Mouse (Mus musculus) cerebellum, adult 11 months (tissue): ENCODE measurements around the gene Lrp1.

Source experiments
- DNase-seq: peaks from one replicate; pipeline ENCODE4 v3.0.0; 2022

Lrp1 gene

DNA sequence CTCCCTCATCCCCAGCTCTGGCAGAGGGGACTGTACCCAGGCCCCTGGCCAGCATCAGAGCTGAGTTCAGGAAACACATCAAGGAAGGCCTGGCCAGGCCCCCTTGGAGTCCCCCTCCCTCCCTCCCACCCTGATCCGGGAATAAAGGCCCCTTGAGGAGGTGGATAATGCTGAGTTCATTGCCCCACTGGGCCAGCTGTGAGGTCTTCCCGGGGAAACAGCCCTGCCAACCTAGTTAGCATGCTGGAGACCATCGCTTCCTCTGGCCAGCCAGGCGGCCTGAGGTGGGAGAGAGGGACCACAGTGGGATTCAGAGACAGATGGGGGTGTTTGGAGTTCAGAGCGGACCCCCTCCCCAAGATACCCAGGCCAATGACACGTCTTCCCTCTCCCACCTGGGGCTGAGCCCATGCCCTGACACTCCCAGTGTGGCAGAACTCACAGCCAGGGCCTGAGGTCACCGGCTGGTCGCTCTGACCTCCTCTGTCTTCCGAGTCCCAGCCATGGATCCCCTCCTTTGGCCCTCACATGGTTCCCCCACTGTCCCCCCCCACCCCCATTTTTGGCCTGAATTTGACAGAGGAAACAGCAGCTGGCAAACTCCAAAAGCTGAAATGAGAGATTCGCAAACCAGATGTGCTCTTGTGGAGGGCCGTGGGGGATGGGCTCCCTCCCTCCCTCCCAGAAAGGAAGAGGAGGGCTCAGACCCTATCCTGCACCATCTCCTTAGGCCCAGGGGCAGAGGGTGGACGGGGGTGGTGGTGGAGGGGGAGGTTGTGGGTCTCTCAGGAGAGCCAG is 6.5 kb downstream of the Lrp1 start:
- DNase-seq = no peak

DNA sequence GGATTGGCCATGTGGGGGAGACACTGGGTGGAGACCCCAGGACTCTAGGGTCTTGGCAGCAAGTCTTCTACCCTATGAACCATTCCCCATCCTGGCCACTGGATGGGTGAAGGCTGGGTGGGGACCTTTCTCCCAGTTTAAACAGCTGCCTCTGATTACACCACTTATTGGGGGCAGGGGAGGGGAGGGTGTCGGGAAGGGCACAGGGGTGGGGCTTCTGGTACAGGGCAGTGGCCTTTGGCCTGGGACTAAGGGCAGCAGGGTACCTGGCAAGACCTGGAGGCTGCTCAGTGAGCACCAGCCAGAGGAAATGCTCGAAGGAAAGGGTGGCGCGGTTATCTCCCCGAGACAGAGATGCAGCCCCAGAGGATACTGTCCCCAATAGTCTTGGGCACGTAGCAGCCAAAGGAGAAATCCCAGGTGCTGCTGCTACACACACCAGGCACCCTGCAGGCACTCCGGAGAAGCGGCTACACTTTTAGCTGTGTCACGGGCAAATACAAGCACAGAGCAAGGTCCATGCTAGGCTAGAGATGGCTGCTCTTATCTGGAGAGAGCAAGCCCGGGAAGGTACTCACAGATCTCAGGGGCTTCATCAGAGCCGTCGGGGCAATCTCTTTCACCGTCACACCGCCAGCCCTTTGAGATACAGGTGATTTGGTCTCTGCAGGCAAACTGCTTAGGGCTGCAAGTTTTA is 8.7 kb downstream of the Lrp1 start:
- DNase-seq = no peak

DNA sequence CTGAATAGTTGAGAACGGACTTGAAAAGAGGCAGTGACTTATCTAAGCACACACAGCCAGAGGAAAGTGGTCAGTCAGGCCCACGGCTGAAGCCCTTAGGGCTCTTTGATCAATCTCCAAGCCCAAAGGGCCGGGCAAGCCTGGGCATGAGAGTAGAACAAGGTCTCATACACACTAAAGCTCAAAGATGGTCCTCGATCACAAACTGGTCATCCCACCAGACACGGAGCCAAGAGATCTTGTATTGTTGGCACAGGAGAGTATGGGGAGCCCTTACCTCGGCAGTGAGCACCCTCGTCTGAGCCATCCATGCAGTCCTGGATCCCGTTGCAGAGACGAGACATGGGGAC is 10.9 kb downstream of the Lrp1 start:
- no peak for DNase-seq

DNA sequence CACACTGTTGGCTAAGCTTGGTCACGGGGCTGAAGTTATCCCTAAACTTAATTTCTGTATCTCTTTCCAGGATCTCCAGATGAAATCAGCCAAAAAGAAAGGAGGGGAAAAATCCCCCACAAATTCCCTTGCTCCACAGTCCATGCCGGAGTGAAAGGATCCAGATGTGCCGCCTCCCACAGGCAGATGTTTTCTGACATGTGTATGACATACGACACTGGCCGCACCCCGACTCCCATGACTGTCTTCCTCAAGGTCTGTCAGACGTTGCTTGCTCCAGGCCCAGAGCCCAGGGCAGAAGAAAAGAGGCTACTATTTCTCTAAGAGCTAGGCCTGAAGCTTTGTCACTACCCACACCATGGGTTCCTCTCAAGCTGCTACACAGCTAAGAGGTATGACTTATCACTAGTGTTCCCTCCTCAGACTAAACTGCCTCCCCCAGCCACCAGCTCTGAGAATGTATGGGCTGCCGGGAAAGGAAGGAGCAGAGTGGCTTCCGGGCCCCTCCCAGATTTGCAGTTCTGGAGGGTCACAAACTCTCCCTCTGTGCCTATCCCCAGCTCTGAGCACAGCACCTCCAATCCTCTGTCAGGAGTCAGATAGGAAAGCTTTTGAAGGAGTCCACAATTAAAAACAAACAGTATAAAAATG is 11.4 kb downstream of the Lrp1 start:
- no peak for DNase-seq

DNA sequence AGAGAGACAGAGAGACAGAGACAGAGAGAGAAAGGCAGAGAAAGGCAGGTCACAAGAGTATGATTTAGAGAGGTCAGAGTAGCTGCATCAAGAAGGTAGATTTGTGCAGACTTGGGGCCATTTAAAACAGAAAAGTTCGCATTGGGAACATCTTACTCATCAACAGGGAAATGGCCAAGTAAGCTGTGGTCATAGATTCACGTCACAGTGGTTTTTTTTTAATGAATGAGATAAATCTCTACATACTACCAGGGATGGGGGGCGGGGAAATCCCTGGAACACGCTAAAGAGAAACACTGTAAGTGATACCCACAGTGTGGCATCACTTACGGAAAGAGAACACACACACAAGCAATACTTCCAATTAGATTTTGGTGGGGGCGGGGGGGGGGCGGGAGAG is 13.9 kb downstream of the Lrp1 start:
- DNase-seq = no peak

DNA sequence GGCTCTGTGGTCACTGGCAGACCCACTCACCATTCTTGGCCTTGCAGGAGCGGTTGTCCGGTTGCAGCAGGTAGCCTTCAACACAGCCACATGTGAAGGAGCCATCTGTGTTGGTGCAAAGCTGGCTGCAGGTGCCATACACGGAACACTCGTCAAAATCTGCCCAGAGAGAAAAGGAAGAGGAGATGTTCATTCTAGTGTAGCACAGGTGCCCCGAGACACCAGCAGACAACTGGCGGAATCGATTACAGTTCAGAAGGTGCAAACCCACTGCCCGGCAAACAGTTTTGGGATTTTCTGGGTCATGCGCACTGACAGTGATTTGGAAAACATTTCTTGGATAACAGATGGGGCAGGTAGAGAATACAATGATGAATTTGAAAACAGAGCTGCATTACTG is 15.2 kb downstream of the Lrp1 start:
- no peak for DNase-seq

DNA sequence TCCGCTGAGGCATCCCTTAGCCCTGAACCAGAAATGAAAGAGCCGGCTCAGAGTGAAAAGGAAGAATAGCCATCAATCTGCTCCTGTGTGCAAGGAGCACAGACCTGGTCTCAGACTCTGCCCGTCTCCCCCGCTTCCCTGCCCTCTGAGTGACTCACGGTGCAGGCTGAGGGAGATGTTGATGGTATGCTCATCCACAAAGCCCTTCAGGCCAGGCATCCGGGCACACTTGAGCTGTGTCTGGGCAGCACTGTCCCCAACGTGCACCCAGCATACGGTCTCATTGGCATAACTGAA is 15.7 kb downstream of the Lrp1 start:
- DNase-seq = no peak

DNA sequence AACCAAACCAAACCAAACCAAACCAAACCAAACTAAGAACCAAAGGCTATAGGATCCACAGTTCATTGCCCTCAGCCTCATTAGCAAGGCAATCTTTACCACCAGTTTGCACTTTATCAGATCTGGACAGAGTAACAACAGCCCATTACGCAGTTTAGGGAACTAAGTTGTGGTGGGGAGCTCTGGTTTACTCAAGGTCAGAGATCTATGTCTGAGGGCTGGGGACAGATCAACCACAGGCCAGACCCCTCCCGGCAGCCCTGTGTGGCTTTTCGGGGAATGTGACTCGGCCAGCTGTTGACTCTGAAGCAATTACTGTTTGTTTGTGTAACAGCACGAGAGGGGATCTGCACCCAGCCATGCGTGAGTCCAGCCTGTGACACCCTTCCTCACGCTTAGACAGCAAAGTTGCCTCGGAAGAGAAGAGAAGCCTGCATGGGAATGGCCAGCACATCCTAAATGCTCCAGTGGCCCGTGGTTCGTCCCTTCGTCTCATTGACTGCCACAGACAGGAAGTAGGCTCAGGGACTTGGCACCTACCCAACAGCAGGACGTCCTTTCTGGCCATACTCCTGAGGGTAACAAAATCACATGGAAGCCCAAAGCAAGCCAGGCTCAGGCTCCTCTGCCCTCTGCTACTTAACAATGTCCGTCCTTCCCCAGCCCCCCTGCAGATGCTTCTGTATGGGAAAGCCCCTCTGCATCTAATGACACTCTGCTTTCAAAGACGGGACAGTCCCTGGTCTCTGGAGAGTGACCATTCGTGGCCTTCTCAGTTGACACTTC is 16.3 kb downstream of the Lrp1 start:
- DNase-seq = no peak

DNA sequence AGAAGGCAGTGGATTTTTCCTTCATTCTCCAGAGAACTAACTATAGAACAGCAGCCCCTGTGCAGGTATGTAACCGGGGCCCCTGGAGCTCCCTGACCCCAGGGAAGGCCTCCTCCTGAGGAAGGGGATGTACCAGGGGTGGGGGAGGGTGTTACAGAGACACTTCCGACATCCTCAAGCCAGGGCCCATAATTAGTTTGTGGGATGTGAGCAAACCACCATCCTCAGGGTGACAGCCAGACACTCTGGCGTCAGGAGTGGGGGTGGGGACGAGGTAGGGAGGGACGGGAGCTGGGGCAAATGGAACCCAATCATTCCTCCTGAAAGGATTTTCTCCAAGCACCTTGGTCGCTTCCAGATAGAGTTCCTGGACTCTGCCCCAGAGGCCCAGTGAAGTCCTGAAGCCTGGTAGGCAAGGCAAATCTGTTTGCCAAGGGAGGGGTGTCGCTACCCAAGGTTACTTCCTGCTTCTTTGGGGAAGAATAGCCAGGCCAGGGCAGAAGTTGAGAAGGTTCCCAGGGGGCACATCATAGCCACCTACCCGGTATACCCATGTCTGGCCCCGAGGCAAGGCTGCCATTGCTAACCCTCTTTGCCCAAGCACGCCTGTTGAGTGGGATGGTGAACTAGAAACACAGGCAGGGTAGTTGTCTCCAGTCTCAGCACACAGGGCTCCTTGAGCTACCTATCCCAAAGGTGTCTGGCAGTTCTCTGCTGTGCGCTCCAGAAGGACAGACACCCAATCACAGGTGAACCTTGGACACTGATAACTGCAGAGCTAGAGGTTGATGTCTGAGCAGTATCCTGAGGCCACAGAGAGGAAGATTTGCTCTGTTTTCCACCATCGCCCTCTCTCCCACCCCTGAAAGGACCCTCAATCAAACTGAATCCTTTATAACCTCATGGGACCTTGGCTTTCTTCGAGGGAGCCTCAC is 17.2 kb downstream of the Lrp1 start:
- DNase-seq = no peak

DNA sequence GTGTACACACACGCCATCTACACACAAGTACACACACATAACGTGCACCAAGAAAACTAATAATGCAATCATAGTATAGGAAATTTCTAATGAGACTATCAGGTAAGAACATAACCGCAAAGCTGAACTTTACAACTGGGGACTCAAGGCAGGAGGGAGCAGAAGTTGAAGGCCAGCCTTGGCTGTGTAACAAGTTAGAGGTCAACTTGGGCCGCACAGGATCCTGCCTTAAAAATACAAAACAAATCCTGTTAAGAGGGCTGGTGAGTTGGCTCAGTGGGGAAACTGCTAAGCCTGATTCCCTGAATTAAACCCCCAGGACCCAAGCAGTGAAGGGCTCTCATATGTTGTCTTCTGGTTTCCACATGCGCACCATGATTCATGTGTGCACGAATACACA is 18.8 kb downstream of the Lrp1 start:
- no peak for DNase-seq

DNA sequence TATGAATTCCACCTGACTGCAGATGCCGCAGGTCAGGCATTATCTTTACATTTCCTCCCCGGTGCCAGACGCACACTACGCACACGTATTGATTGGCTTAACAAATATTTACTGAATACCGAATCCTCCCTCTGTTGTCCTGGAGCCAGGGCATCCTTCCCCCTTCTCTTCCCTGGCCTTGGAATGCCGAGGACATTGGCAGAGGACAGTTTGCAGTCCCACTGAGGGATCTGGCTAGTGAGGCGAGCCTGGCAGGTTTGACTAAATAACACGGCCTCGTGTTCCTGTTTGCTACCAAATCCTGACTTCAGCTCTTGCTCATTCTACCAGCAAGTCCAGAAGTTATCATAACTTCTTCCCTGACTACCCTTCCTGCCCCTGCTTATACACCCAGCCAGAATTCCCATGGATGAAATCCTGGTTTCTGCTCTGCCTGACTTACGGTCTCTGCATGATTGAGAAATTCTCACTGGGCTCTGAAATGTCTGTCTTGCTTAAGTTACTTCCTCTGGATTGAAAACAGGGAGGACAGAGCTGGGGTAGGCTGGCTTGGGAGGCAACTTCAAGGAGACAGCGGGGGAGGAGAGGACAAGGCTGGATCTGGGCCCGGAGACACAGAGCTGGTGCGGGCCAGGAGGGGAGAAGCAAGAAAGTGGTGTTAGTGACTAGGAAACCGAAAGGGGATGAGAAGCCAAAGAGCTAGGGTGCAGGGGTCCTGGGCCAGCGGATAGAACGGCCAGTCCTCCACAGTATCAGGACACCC is 21.0 kb downstream of the Lrp1 start:
- DNase-seq = no peak

DNA sequence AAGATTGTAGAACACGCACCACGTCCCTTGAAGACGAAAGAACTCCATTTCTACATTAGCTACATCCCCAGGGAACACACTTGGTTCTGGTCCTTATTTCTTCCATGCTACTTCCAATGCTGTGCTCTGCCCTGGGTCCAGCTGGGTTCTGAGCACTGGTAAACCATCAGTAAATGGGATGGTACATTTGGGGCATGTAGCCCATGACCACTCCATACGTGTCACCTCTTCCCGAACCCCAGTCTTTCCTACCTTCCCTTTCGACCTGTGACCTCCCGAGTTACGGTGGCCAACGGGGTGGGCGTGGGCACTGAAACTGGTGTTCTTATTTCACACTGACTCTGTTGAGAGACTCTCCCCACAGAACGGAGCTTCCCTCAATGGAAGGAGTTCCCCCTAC is 21.7 kb downstream of the Lrp1 start:
- no peak for DNase-seq

DNA sequence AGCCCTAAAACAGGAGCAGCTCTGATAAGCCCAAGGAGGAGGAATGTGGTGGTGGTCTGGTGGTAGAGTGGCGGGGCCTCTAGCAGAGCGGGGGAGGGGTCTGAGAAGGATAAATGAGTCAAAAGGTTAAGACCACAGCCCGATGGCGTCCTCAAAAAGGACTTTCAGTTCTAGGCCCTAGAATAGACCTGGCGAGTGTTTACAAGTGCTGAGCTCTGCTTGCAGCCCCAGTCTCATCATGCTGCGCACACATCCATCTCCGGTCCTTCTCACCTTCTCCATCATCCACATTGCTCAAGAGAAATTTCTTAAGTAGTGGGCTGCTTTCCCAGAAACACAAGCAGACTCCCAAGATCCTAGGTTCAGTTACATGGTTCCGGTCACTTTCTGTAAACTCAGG is 22.3 kb downstream of the Lrp1 start:
- no peak for DNase-seq

DNA sequence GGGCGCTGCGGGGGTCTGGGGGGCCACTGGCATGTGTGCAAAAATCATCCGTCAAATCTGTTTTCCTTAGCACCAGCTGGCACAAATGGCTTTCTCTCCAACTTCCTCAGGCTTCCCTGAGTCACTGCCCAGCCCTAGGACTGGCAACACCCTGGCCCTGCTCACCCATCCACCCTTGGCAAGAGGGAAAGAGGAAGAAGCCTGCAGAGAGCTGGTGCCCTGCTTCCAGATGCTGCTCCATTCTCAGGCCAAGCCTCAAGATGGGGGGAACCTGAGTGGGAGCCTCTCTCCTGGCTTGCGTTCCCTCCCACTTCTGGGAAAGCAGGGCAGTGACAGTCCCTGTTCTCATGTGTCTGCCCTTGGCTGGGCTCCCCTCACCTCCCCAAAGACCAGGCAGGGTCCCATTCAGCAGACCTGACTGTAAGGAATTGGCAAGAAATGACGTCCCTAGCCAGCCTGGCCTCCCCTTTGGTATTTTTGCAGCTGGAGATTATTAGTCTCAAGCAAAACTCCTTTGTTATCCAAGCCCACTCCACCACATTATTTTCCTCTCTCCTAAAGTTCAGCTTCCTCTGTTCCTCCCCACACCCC is 23.5 kb downstream of the Lrp1 start:
- peak; percentile 70 for DNase-seq

DNA sequence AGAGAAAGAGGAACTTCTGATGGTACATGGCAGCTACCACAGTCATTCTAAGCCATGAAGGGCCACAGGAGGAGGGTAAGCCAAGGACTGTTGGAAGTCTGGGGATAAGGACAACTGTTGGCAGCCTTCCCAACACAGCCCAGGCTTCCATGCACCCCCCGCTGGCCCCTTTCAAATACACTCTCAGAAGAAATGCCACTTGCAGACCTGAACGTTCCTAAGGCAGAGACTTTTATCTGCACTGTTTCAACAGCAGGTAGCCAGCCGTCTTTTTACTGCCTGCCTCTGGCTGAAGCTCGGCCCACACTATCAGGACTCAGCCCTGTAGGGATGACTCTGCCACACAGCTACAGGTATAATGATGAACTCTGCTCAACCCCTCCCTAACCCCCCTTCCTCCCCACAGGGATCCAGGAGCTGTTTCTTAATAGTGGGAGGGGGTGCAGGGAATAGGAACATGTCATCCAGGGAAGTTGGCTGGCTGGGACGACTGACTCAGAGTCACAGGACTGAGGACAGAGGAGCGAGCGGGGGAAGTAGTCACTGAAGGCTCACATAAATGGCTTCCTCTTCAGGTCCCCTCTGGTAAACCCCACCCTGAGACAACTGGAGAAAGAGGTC is 24.5 kb downstream of the Lrp1 start:
- DNase-seq = peak; percentile 69

DNA sequence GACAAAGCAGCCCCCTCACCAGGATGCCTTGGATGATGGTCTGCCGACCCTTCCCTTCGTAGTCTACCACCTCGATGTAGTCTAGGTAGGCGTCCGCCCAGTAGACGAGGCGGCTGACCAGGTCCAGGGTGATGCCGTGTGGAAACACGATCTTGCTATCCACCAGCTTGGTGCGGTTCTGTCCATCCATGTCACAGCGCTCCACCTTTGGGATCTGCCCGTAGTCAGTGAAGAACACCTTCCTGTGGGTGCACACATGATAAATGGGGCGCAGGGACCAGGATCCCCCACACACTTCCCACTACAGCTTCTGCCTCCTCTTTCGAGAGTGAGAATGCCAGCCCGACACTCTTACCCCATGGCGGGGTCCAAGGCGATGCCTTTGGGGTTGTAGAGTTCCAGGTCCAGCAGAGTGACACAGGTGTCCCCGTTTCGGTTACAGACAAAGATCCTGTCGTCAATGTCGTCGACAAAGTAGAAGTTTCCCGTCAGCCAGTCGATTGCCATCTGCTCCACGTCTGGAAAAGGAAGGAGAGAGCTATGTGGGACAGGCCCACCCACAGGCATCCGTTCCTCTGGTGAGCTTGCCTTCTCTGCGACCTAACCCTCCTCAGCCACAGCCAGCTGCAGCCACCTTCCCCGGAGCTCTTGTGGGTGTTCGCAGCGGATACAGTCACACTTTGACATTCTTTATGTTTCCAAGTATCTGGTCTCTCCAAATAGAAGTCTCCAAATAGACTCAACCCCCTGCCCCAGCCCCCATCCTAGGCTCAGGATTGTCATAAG is 25.8 kb downstream of the Lrp1 start:
- DNase-seq = no peak

DNA sequence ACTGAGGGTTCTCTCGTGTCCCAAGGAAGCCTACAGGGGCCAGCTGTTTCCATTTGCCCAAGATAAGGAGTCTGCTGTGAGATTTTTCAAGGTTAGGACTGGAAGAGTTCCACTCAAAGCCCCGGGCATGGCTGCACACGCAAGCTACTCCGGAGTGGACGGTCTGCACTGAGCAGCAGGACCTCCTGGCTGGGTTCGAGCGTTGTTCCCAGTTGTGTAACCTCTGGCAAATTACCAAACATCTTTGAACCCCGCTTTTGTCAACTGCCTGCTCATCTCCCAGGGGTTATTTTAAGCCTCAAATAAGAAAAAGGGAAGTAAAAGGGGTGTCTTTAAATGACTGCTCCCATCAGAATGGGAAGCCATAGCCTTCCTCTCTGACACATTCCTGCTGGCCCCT is 26.5 kb downstream of the Lrp1 start:
- DNase-seq = no peak

DNA sequence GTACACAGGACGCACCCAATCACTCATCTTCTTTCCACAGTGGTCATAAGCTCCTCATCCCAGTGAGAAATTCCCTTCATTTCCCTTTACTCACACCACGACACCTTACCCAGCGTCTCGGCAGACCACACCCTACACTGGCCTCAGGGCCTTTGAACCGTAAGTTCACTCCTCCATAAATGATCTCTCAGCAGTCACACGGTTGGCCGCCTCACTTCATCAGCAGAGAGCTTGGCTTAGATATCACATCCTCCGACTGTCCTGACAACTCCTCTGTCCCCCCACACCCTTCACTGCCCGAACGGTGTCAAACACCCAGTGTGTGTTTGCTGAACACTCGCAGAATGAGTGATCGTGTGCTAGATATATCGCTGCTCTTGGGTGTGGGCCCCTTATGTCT is 28.1 kb downstream of the Lrp1 start:
- no peak for DNase-seq

DNA sequence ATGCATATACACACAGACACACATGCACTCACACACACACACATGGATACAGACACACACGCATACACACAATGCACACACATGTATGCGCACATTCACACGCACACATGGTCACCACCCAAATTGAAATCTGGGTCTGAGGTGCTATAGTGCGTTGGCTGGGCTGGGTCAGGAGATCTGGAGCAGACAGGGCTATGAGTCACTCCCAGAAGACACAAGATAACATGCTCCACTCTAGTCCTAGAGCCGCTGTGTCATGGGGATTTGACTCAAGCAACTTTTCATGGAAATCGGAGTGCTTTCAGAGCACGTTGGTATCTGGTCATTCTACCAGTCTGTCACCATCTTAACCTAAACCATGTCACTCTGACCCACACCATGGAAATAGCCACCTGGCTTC is 28.5 kb downstream of the Lrp1 start:
- DNase-seq = no peak

DNA sequence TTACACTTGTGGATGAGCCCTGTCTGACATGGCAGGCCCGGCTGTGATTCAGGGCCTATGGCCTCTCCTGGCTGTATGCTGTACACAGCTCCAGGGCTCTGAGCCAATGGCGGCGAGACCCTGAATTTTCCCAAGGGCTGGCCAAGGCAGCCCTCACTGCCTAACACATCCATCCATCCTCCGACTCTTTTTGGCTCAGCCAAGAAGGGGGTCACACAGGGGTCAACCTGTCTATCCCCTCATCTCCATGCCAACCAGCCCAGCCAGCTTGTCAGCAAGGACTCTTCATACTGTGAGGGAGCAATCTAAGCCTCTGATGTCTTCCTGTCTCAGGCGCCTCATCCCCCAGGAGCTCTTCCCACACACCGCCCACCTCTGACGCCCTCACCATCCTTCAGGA is 29.4 kb downstream of the Lrp1 start:
- no peak for DNase-seq
